In the genomic region with DNA sequence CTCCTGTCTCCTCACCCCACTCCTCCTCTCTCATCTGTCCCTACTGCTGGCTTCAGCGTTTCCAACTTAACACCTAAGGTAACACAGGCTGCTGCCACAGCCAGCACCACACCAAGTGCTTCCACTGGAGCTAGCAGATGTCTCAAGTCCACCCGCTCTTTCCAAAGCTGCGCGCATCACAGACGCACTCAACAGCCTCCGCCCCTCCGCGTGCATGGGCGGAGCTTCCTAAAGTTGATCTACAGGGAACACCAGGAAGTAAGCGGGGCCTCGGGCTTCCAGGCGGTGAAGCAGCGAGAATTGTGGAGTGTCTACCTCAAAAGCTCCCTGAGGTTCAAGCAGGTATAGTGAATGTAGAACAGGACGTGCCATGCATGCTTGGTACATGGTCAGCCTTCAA, we compare ENCODE assay signal across 14 mouse cellular contexts. TPM values are rescaled to one million over a fixed set of nuclear protein-coding genes. Genes with fewer than 3 reads are reported as not detected.
DNase-seq lines count a peak whose midpoint lies in the region; ATAC-seq lines count a peak whose summit lies in the region.
"Had no signal": no experiment of that assay in that cellular context is flagged by ENCODE, and none has a peak within 500 bp of the region (broad histone marks: within the 10 kb centered on the region; RNA-seq: fewer than 3 reads in every experiment).

No protein-coding gene starts in this region.

- ATAC-seq in heart, embryonic 14.5 days (ENCODE audit: insufficient number of reproducible peaks, insufficient read depth, low FRiP score, low read depth): no peak
- ATAC-seq: intestine, embryonic 15.5 days; midbrain, embryonic 16.5 days had no signal

- H3K27ac ChIP-seq in heart, embryonic 14.5 days (replicated peaks in 1 of 2; ENCODE audit: control insufficient read depth in 1 of 2, insufficient read depth in 1 of 2, low read depth in 2 of 2, low read length in 2 of 2): no peak overlapping the region
- H3K27ac ChIP-seq in heart, embryonic 10.5 days: no peak overlapping the region
- H3K27ac ChIP-seq: embryonic facial prominence, embryonic 10.5 days; hindbrain, embryonic 13.5 days; intestine, embryonic 15.5 days; liver, embryonic 13.5 days had no signal

- H3K9ac ChIP-seq in heart, embryonic 14.5 days (ENCODE audit: low read length): no peak overlapping the region
- H3K9ac ChIP-seq: hindbrain, embryonic 13.5 days; intestine, embryonic 15.5 days; liver, embryonic 13.5 days had no signal

- no peaks in the 10 kb centered on the region for H3K9me3 ChIP-seq in heart, embryonic 14.5 days (ENCODE audit: control insufficient read depth, low read length)
- H3K9me3 ChIP-seq in heart, embryonic 10.5 days: no peaks in the 10 kb centered on the region
- H3K9me3 ChIP-seq: embryonic facial prominence, embryonic 10.5 days; hindbrain, embryonic 13.5 days; intestine, embryonic 15.5 days; liver, embryonic 13.5 days had no signal

- DNase-seq in heart, embryonic 10.5 days (ENCODE audit: low spot score): no peak
- peak; percentile 32 for DNase-seq in lung, postnatal 10 days
- no peak for DNase-seq in lung, postnatal 4 days
- peak; percentile 76 for DNase-seq in WW6 (ENCODE audit: low read depth, low spot score)
- DNase-seq in testis, postnatal 10 days (ENCODE audit: low spot score): peak; percentile 48
- no peak for DNase-seq in cerebellum, adult 8-10 months
- DNase-seq: liver, embryonic 13.5 days; thymus, adult 2 months had no signal

- H3K27me3 ChIP-seq in heart, embryonic 14.5 days (ENCODE audit: control insufficient read depth, insufficient read depth, low read length): no peaks in the 10 kb centered on the region
- no peaks in the 10 kb centered on the region for H3K27me3 ChIP-seq in heart, embryonic 10.5 days (ENCODE audit: insufficient read depth, poor library complexity, severe bottlenecking)
- H3K27me3 ChIP-seq: hindbrain, embryonic 13.5 days; intestine, embryonic 15.5 days; liver, embryonic 13.5 days had no signal

- peak overlapping the region; percentile 22; the same call in 1 of the 2 replicates for H3K4me2 ChIP-seq in heart, embryonic 14.5 days (ENCODE audit: low read length)
- H3K4me2 ChIP-seq: hindbrain, embryonic 13.5 days; intestine, embryonic 15.5 days; liver, embryonic 13.5 days had no signal

- peaks cover 3% of the 10 kb centered on the region; the same call in 1 of the 2 replicates for H3K36me3 ChIP-seq in heart, embryonic 14.5 days (ENCODE audit: control insufficient read depth, insufficient read depth, low read length)
- H3K36me3 ChIP-seq in heart, embryonic 10.5 days: peaks cover 8% of the 10 kb centered on the region
- H3K36me3 ChIP-seq: hindbrain, embryonic 13.5 days; intestine, embryonic 15.5 days had no signal

- no peak overlapping the region for H3K4me3 ChIP-seq in heart, embryonic 14.5 days (ENCODE audit: control insufficient read depth in 1 of 2, insufficient read depth in 1 of 2, low read depth in 1 of 2, low read length in 2 of 2)
- no peak overlapping the region for H3K4me3 ChIP-seq in heart, embryonic 10.5 days
- H3K4me3 ChIP-seq: embryonic facial prominence, embryonic 10.5 days; hindbrain, embryonic 13.5 days; intestine, embryonic 15.5 days; liver, embryonic 13.5 days had no signal

- WGBS in heart, embryonic 14.5 days: 76% methylated on average over 14 of the region's 14 CpGs
- WGBS in heart, embryonic 10.5 days: 77% methylated on average over 14 of the region's 14 CpGs

- peaks cover 27 to 68% of the 10 kb centered on the region in 2 experiments for H3K4me1 ChIP-seq in heart, embryonic 14.5 days (ENCODE audit: control insufficient read depth in 2 of 2, insufficient read depth in 2 of 2, low read length in 2 of 2)
- H3K4me1 ChIP-seq in heart, embryonic 10.5 days: peaks cover 77% of the 10 kb centered on the region

RNA-seq across cellular contexts. Expression of a gene that starts 12.2 kb away (rescaled TPM):
- polyA plus RNA-seq in heart, embryonic 14.5 days (2014; fragmentation: Nextera tagmentation; extraction: Ambion mirVana): 20.3 and 22.6 TPM in 2 replicates
- polyA plus RNA-seq in heart, embryonic 10.5 days (2016; fragmentation: Nextera tagmentation; extraction: Ambion mirVana): 18.0 and 22.4 TPM in 2 replicates

RNA-seq across cellular contexts. Expression of a gene that starts 57.3 kb away (rescaled TPM):
- 58.5 and 60.4 TPM in 2 replicates for polyA plus RNA-seq in heart, embryonic 14.5 days (2014; fragmentation: Nextera tagmentation; extraction: Ambion mirVana)
- polyA plus RNA-seq in heart, embryonic 10.5 days (2016; fragmentation: Nextera tagmentation; extraction: Ambion mirVana): 42.9 and 76.4 TPM in 2 replicates
- polyA plus RNA-seq: embryonic facial prominence, embryonic 10.5 days; gonadal fat pad, adult 2 months; hindbrain, embryonic 13.5 days; intestine, embryonic 15.5 days; midbrain, embryonic 16.5 days had no signal

Comparison
In these comparisons a context has a peak if more than half of its experiments do, and no peak if none do; other contexts are left out.
1. DNase-seq: peak in lung, postnatal 10 days (single experiment), WW6 (single experiment) and testis, postnatal 10 days (single experiment); none in heart, embryonic 10.5 days (single experiment), lung, postnatal 4 days (0 of 2) and cerebellum, adult 8-10 months (single experiment).